Mouse (Mus musculus): Measurements from ENCODE around the gene Atf6b.

Atf6b gene

GRCm38 (mm10) chr17:34648141-34648890 lies 1.4 kb downstream of the Atf6b start:
- no peak for DNase-seq (ENCODE audit: low read depth, low spot score)

- no peak for DNase-seq (ENCODE audit: low read depth, low spot score)
Observed at GRCm38 (mm10) chr17:34649106-34649864, 2.3 kb downstream of the Atf6b start.

GRCm38 (mm10) chr17:34650781-34651180 lies 3.8 kb downstream of the Atf6b start:
- no peak for DNase-seq (ENCODE audit: low read depth, low spot score)

GRCm38 (mm10) chr17:34651507-34652221 lies 4.7 kb downstream of the Atf6b start:
- no peak for DNase-seq (ENCODE audit: low read depth, low spot score)

DNA sequence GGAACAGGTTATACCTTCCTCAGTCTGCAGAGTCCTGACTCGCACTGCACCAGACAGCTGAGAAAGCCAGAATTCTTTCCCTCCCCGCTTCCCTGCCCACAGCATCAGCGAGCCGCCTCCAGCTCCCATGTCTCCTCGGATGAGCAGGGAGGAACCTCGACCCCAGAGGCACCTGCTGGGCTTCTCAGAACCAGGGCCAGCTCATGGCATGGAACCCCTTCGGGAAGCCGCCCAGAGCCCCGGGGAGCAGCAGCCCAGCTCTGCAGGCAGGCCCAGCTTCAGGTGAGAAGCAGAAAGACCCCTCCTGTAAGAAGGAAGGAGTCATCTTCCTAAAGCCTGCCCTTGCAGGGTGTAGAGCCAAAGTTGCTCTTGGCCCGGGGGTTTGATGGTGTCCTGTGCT lies 5.6 kb downstream of the Atf6b start:
- no peak for DNase-seq (ENCODE audit: low read depth, low spot score)

DNA sequence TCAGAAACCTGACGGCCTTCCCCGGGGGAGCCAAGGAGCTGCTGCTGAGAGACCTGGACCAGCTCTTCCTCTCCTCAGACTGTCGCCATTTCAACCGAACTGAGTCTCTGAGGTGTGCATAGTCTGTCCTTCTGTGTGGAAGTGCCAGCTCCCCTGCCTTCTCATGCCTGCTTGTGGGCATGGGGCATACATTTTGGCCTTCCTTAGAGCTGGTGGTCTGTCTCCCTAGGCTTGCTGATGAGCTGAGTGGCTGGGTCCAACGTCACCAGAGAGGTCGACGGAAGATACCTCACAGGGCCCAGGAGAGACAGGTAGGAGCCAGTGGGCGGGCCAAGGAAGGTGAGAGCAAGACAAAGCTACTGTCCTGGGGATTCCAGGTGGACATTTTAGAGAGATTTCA lies 6.0 kb downstream of the Atf6b start:
- DNase-seq (ENCODE audit: low read depth, low spot score), result no peak

DNA sequence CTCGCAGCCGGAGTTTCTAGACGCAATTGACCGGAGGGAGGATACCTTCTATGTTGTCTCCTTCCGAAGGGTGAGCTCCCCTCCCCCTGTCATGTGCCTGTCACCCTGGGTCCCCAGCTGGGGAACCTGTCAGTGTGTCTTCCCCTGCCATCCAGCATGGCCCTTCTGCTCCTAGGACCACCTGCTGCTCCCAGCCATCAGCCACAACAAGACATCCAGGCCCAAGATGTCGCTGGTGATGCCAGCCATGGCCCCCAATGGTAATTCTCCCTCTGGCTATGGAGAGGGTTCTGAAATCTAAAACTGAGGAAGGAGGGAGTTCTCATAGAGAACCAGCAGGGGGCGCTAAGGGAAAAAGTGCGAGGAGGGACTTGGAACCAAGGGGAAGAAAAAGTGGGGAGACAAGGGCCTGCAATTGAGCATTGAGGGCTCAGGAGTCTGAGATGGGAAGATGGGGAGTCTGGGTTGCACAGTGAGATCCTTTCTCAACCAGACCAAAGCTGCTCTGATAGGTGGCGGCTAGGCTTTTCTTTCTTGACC lies 6.9 kb downstream of the Atf6b start:
- DNase-seq (ENCODE audit: low read depth, low spot score), result no peak

- no peak for DNase-seq (ENCODE audit: low read depth, low spot score)
Observed at GRCm38 (mm10) chr17:34654392-34654791, 7.4 kb downstream of the Atf6b start.

DNA sequence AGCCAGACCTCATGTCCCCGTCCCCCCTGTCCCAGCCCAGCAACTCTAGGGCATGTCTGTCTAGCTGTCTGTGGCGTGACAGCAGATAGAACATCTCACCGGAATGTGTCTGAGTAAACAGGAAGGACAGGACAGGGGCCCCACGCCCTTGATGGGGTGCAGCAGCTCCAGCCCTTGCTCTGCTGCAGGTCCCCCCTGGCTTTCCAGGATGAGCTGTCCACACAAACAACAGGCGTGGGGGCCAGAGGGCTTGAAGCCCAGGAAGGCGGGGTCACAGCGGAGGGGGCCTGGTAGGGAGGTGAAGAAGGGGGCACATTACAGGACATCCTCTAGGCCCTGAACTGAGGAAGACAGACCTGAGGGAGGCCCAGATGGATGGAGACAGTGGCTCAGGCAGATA lies 8.2 kb downstream of the Atf6b start:
- no peak for DNase-seq (ENCODE audit: low read depth, low spot score)

DNA sequence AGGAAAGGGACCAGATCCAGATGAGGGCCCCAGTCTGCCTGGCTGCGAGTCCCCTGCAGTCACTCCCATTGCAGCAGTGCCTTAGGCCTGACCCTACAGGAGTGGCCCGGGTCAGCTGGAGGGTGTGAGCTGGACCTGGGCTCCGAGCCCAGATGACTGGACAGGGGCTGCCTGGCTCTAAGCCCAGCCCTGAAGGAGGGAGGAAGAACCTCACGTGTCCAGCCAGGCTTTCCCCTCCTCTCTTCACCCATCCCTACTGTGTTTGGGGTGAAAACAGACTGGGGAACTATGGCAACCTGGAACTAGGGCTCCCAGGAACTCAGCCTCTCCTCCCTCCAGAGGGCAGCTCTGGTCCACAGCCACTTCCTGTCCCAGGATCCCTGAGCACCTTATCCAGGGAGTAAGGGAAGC lies 8.6 kb downstream of the Atf6b start:
- peak; percentile 97 for DNase-seq (ENCODE audit: low read depth, low spot score)

DNA sequence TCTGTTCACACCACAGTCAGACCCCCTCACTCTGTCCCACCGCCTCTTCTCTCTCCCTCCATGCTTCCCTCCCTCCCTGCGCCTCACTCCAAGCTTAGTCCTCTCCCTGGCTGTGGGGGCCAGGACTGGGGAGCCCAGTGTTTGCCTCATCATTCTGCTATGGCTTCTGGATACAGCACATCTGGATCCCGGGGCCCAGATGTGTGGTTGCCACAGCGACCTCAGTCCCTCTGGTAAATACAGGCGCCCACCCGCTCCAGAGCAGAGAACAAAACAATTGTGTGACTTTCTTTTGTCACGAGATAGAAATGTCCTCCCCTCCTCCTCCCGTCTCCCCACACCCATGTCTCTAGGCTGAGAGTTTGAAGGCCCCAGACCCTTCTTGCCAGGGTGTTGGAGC lies 9.7 kb downstream of the Atf6b start:
- DNase-seq (ENCODE audit: low read depth, low spot score), result no peak

- no peak for DNase-seq (ENCODE audit: low read depth, low spot score)
Observed at GRCm38 (mm10) chr17:34657271-34657670, 10.3 kb downstream of the Atf6b start.

GRCm38 (mm10) chr17:34658145-34658544 lies 11.2 kb downstream of the Atf6b start:
- DNase-seq (ENCODE audit: low read depth, low spot score), result no peak

DNA sequence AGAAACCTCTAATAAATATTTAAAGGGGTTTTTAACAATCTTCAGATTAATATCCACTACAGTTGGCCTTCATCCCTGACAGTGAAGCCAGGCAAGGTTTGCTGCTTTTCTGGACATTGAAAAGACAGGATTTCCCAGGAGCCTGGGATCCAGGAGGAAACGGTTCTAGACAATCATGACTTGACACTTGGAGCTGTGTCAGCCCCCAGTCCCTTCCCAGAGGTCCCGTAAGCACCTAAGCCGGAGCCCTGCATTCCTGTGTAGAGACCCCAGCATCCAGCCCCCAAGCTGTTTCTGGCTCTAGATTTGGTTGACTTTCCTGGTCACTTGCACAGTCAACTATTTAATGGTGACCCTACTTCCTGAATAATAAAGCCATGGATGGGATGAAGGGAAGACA lies 11.6 kb downstream of the Atf6b start:
- no peak for DNase-seq (ENCODE audit: low read depth, low spot score)

- no peak for DNase-seq (ENCODE audit: low read depth, low spot score)
Observed at GRCm38 (mm10) chr17:34659181-34659896, 12.4 kb downstream of the Atf6b start.

- DNase-seq (ENCODE audit: low read depth, low spot score), result no peak
Observed at GRCm38 (mm10) chr17:34659897-34660214, 12.9 kb downstream of the Atf6b start.

DNA sequence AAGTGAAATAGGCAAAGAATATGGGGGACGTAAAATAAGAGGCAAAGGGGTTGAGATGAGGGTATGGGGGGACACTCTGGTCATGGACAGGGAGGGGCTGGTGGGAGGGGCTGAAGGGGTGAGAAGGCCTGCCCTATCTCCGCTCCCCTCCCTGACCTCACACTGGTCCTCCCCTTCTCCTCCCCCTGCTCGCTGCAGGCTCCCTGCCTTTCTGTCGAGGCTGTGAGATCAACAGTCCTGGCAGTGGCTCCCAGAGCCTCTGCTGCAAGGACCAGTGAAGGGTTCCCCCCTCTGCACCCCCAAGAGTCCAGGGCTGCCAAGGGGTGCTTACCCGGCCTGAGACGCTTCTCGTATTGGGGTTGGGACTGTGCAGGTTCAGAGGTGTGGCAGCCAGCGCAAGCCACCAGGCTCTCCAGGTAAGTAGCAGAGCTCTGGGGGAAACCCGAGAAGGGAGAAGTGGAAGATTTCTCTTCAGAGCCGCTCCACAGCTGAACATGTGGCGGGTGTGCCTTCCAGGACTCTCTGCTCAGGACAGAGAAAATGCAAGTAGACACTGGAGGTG lies 13.4 kb downstream of the Atf6b start:
- peak; percentile 76 for DNase-seq (ENCODE audit: low read depth, low spot score)

GRCm38 (mm10) chr17:34661121-34661591 lies 14.2 kb downstream of the Atf6b start:
- peak; percentile 77 for DNase-seq (ENCODE audit: low read depth, low spot score)

DNA sequence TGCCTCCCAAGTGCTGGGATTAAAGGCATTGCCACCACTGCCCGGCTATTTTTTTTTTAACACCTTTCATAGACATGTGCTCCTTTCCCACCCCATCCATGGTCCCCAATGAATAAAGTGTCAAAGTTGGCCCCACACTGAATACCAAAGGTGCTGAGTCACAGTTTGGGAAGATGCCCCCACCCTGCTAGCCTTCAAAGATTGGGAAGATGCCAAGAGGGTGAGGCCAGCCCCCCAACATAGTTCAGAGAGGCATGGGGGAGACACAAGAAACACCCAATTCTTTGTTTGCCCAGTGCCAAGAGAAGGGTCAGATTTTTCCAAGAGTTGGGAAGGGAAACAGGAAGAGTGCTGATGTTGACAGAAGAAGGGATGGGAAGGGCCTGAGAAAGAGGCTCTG lies 15.5 kb downstream of the Atf6b start:
- DNase-seq (ENCODE audit: low read depth, low spot score), result no peak

DNA sequence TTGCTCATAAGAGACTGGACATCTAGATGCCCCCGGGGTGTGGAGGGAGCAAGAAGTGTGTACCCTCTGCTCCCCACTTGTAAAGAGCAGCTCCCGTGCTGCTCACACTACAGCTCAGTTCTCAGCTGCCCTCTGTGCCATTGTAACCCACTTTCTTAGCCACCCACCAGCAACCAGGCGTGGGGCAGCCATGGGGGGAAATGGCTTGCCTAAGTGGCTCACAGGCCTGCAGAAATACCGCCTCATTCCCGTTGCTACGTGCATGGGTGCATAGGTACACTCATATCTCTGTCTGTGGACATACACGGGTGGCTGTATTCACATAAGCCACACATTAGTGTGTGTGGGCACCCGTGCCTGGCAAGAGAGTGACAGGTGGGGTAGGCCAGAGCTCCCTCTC lies 16.0 kb downstream of the Atf6b start:
- DNase-seq (ENCODE audit: low read depth, low spot score), result no peak

DNA sequence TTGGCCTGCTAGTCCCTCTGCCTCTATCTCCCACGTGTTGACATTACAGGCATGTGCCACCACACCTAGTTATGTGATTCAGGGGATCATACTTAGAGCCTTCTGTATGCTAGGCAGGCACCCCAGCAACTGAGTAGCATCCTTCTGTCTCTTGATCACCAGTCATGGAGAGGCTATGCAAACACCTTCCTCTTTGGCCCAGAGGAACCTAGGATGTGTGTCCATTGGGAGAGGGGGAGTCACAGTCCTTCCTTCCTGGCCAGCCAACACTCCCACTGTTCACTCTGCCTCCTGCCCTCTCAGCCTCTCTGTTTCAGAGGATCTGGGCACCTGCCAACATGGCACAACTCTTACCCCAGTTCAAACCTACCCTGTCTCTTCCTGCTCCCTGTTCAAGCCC lies 16.6 kb downstream of the Atf6b start:
- DNase-seq (ENCODE audit: low read depth, low spot score), result no peak

All from skeletal muscle tissue, adult 2 months (tissue).